ENCODE assay signal across 14 mouse cellular contexts in genomic region chr17:29434074-29434944, GRCm38 (mm10). TPM values are rescaled to one million over a fixed set of nuclear protein-coding genes. Genes with fewer than 3 reads are reported as not detected.
DNase-seq lines count a peak whose midpoint lies in the region; ATAC-seq and TF ChIP-seq lines count a peak whose summit lies in the region.
"Had no signal": no experiment of that assay in that cellular context is flagged by ENCODE, and none has a peak within 500 bp of the region (broad histone marks: within the 10 kb centered on the region; RNA-seq: fewer than 3 reads in every experiment).

No protein-coding gene starts in this region.

- ATAC-seq in heart, embryonic 15.5 days (replicated peaks; ENCODE audit: insufficient number of reproducible peaks, insufficient read depth, low FRiP score, low read depth): no peak
- ATAC-seq: midbrain, embryonic 16.5 days had no signal

- TF ChIP-seq POLR2A in testis, adult 2 months (IDR thresholded peaks at IDR 0.05; ENCODE audit: control insufficient read depth, low read depth, low read length): peak; percentile 43; the same call in 1 of the 2 replicates

- DNase-seq in heart, postnatal 10 days: no peak
- no peak for DNase-seq in testis, postnatal 10 days (ENCODE audit: low spot score)
- peak; percentile 42 for DNase-seq in adrenal gland, postnatal 25 days
- DNase-seq in cerebellum, adult 11-12 months: no peak
- no peak for DNase-seq in right cerebral cortex, postnatal 36 days (ENCODE audit: low spot score in 2 of 2)
- DNase-seq in layer of hippocampus, adult 18-20 months (ENCODE audit: low spot score in 2 of 2): no peak
- DNase-seq: cerebellum, adult 11 months; embryo, embryonic 11 days; kidney, adult 11 months had no signal

- intact Hi-C loops in heart, postnatal 10 days (cut with DNase I): no loop called here

- no peaks in the 10 kb centered on the region for H3K36me3 ChIP-seq in heart, embryonic 15.5 days
- H3K36me3 ChIP-seq in testis, adult 2 months (ENCODE audit: control insufficient read depth, insufficient read depth, low read length): no peaks in the 10 kb centered on the region
- H3K36me3 ChIP-seq: neural tube, embryonic 15.5 days; stomach, embryonic 15.5 days had no signal

- H3K27ac ChIP-seq in heart, embryonic 15.5 days: peak overlapping the region; percentile 89
- peak overlapping the region; percentile 57; the same call in 1 of the 2 replicates for H3K27ac ChIP-seq in testis, adult 2 months (ENCODE audit: control insufficient read depth, insufficient read depth, low read depth, low read length)
- H3K27ac ChIP-seq: neural tube, embryonic 15.5 days; stomach, embryonic 15.5 days had no signal

- no peaks in the 10 kb centered on the region for H3K27me3 ChIP-seq in heart, embryonic 15.5 days
- 0 out of 2 replicates have a peak, but pooled peaks cover 3% of the 10 kb centered on the region for H3K27me3 ChIP-seq in testis, adult 2 months (ENCODE audit: control insufficient read depth, insufficient read depth, low read length)
- H3K27me3 ChIP-seq: neural tube, embryonic 15.5 days; stomach, embryonic 15.5 days had no signal

- no peak for TF ChIP-seq CTCF in testis, adult 2 months (IDR thresholded peaks at IDR 0.05; ENCODE audit: control insufficient read depth, insufficient read depth, insufficient replicate concordance, low read depth, low read length)

- no peak overlapping the region for H3K4me2 ChIP-seq in heart, embryonic 15.5 days
- H3K4me2 ChIP-seq: neural tube, embryonic 15.5 days; stomach, embryonic 15.5 days had no signal

- H3K9me3 ChIP-seq in heart, embryonic 15.5 days (replicated peaks): no peaks in the 10 kb centered on the region
- H3K9me3 ChIP-seq: neural tube, embryonic 15.5 days; stomach, embryonic 15.5 days had no signal

- H3K4me3 ChIP-seq in heart, embryonic 15.5 days: no peak overlapping the region
- H3K4me3 ChIP-seq in testis, adult 2 months (ENCODE audit: control insufficient read depth, low read depth, low read length): peak overlapping the region; percentile 78
- H3K4me3 ChIP-seq: neural tube, embryonic 15.5 days; stomach, embryonic 15.5 days had no signal

- WGBS in heart, embryonic 15.5 days: 70% methylated on average over 20 of the region's 20 CpGs

- peaks cover 66% of the 10 kb centered on the region for H3K4me1 ChIP-seq in heart, embryonic 15.5 days (replicated peaks)
- peaks cover 14% of the 10 kb centered on the region for H3K4me1 ChIP-seq in testis, adult 2 months (ENCODE audit: control insufficient read depth, insufficient read depth, low read length)

- 0 out of 2 replicates have a peak overlapping the region, but pooled peaks have one; percentile 4 for H3K9ac ChIP-seq in heart, embryonic 15.5 days
- H3K9ac ChIP-seq: neural tube, embryonic 15.5 days; stomach, embryonic 15.5 days had no signal

RNA-seq across cellular contexts. Expression of gene Pim1, which starts 56.2 kb away (rescaled TPM):
- 17.9 and 18.2 TPM in 2 replicates for polyA plus RNA-seq in heart, embryonic 15.5 days (2015; fragmentation: Nextera tagmentation; extraction: Ambion mirVana)
- total RNA-seq in heart, postnatal 10 days (2021): 10 to 100 TPM; 40.6 to 51.5 TPM
- 87.2 and 99.7 TPM in 2 replicates for polyA plus RNA-seq in testis, adult 2 months (2012; rRNA removed)
- total RNA-seq in adrenal gland, postnatal 25 days (2021): 88.8 and 160 TPM in 2 replicates
- 1 to 10 TPM; 4.2 to 4.5 TPM for total RNA-seq in layer of hippocampus, adult 18-20 months (2021)

Comparison
In these comparisons a context has a peak if more than half of its experiments do, and no peak if none do; other contexts are left out.
1. RNA of gene Pim1, which starts 56.2 kb away (total RNA-seq): 88.8 to 160 TPM in adrenal gland, postnatal 25 days and 40.6 to 51.5 TPM in heart, postnatal 10 days; 4.2 to 4.5 TPM in layer of hippocampus, adult 18-20 months; every median in the first group is over 4 times any median in the second.